Mouse (Mus musculus) forebrain, embryonic 12.5 days (tissue): ENCODE results near the gene Col9a2. TPM values are rescaled to one million over a fixed set of nuclear protein-coding genes. Genes with fewer than 3 reads are reported as not detected.

Source experiments
- ATAC-seq: fragments of 200-750 bp; cut with Nextera tagmentation; 2 replicates; pipeline ENCODE4 v1.8.0; 2017; ENCODE audit warnings: moderate TSS enrichment; ENCODE audit not compliant: low FRiP score
- H3K27ac ChIP-seq: fragments of 300-500 bp; sonication (generic); 2 replicates; pipeline ENCODE4 v1.5.1; 2016; ENCODE audit warnings: mild to moderate bottlenecking
- H3K27me3 ChIP-seq: fragments of 300-500 bp; sonication (generic); 2 replicates; pipeline ENCODE4 v1.6.1; 2016; ENCODE audit warnings: mild to moderate bottlenecking
- H3K36me3 ChIP-seq: fragments of 300-500 bp; sonication (generic); replicated peaks from 2 replicates; pipeline ENCODE4 v1.6.1; 2016; ENCODE audit warnings: mild to moderate bottlenecking
- H3K4me1 ChIP-seq: fragments of 300-500 bp; sonication (generic); 2 replicates; pipeline ENCODE4 v1.6.1; 2016
- H3K4me2 ChIP-seq: fragments of 300-500 bp; sonication (generic); 2 replicates; pipeline ENCODE4 v1.6.1; 2016; ENCODE audit warnings: mild to moderate bottlenecking, moderate library complexity
- H3K4me3 ChIP-seq: fragments of 300-500 bp; sonication (generic); replicated peaks from 2 replicates; pipeline ENCODE4 v1.5.1; 2016; ENCODE audit warnings: mild to moderate bottlenecking
- H3K9ac ChIP-seq: fragments of 300-500 bp; sonication (generic); 2 replicates; pipeline ENCODE4 v1.6.1; 2016; ENCODE audit warnings: mild to moderate bottlenecking
- H3K9me3 ChIP-seq: fragments of 300-500 bp; sonication (generic); 2 replicates; pipeline ENCODE4 v1.6.1; 2016
- WGBS: fragments of 180-500 bp; shearing (Covaris S2); methylation state at CpG from one replicate; pipeline ENCODE4 v1.1.7; 2016; 5-methylcytosine and 5-hydroxymethylcytosine counted together
- polyA plus RNA-seq: library from polyadenylated mRNA; unstranded; fragments of >200 nt; fragmentation: Nextera tagmentation; extraction: Ambion mirVana; gene quantifications from 2 replicates; pipeline ENCODE4 v1.2.1, GENCODE M21; 2016

Col9a2 gene
- polyA plus RNA-seq, 1 experiment from 2014 or later: 7.9 TPM

DNA sequence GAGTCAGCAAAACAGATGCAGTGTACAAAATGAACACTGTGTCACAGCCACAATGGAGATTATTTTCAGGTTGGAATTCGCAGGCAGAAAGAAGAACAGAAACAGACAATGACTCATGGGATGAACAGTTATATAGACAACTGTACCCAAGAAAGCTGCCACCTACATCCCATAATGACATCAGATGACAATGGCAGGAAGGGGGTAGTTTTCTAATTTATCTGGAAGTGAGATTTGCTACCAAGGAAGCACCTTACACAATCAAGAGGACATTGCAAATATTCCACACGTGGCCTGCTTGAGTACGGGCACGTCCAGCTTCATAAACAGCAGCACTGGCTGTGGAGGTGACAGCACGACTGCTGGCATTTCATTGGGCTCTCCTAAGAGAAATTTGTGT lies 30.0 kb upstream of the Col9a2 start:
- Histone ChIP-seq H3K4me2 (no peak overlapping the region), H3K27ac (no peak overlapping the region), H3K27me3 (0 out of 2 replicates have a peak, but pooled peaks cover 4% of the 10 kb centered on the region), H3K36me3 (no peaks in the 10 kb centered on the region), H3K9me3 (no peaks in the 10 kb centered on the region), H3K9ac (no peak overlapping the region), H3K4me1 (peaks cover 2% of the 10 kb centered on the region), H3K4me3 (no peak overlapping the region)
- 83% methylated on average over 5 of the region's 5 CpGs for WGBS
- no peak for ATAC-seq

DNA sequence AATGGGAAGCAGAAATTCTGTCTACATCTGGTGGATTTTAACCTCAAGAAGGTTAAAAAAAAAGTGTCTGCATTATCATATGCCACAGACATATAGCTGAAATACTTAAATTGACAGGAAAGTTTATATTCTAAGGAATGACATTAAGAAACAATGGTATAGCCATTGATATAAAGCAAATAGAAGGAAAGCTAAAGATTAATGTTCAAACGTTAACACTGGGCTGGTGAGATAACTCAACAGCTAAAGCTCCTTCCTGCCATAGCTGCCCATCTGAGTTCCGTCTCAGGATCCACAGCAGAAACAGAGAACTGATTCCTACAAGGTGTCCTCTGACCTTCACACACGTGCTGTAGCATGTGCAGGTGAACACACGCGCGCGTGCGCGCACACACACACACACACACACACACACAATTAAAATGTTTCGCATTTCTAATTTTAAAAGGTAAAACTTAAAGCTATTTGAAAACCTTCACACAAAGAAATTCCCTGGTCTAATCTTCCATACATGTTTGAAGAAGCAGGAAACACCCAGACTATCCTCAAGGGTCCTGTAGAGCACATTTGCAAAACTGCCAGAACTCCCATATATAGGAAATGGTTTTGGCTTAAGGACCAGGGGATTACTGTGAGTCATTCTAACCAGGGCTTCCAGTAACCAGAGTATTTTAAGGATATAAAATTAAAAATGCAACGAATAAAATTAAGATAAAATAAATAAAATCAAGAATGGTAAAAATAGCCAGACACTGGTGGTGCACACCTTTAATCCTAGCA lies 28.2 kb upstream of the Col9a2 start:
- Histone ChIP-seq H3K4me2 (no peak overlapping the region), H3K9ac (no peak overlapping the region), H3K27me3 (no peaks in the 10 kb centered on the region), H3K9me3 (no peaks in the 10 kb centered on the region), H3K27ac (no peak overlapping the region), H3K36me3 (no peaks in the 10 kb centered on the region), H3K4me1 (peaks cover 14% of the 10 kb centered on the region), H3K4me3 (no peak overlapping the region)
- ATAC-seq: no peak
- 90% methylated on average over 11 of the region's 11 CpGs for WGBS

- H3K36me3 ChIP-seq: no peaks in the 10 kb centered on the region
- H3K9me3 ChIP-seq: no peaks in the 10 kb centered on the region
- H3K4me1 ChIP-seq: peaks cover 19% of the 10 kb centered on the region
- H3K9ac ChIP-seq: no peak overlapping the region
- H3K27me3 ChIP-seq: no peaks in the 10 kb centered on the region
- H3K27ac ChIP-seq: no peak overlapping the region
- H3K4me2 ChIP-seq: no peak overlapping the region
- no peak for ATAC-seq
- H3K4me3 ChIP-seq: no peak overlapping the region
- 86% methylated on average over 10 of the region's 10 CpGs for WGBS
These were observed 24.5 kb upstream of the Col9a2 start for GRCm38 (mm10) chr4:121014594-121015267.

DNA sequence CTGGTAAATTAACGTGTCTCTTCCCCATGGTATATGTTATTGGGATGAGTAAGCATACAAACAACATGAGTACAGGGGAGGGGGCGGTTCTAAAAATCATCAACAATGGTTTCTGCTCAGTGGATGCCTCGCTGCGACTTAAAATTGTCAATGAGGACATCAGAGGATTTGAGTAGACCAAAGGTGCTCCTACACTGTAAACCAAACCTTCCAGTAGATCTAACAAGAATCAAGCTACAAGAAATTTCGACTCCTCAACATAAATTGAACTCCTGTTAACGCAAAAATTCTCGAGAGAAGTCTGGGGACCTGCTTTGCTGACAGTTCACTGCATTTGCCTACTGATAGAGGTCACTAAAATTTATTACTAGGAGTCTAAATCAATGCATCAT lies 23.9 kb upstream of the Col9a2 start:
- WGBS: 87% methylated on average over 7 of the region's 7 CpGs
- H3K27me3 ChIP-seq: no peaks in the 10 kb centered on the region
- H3K9ac ChIP-seq: no peak overlapping the region

DNA sequence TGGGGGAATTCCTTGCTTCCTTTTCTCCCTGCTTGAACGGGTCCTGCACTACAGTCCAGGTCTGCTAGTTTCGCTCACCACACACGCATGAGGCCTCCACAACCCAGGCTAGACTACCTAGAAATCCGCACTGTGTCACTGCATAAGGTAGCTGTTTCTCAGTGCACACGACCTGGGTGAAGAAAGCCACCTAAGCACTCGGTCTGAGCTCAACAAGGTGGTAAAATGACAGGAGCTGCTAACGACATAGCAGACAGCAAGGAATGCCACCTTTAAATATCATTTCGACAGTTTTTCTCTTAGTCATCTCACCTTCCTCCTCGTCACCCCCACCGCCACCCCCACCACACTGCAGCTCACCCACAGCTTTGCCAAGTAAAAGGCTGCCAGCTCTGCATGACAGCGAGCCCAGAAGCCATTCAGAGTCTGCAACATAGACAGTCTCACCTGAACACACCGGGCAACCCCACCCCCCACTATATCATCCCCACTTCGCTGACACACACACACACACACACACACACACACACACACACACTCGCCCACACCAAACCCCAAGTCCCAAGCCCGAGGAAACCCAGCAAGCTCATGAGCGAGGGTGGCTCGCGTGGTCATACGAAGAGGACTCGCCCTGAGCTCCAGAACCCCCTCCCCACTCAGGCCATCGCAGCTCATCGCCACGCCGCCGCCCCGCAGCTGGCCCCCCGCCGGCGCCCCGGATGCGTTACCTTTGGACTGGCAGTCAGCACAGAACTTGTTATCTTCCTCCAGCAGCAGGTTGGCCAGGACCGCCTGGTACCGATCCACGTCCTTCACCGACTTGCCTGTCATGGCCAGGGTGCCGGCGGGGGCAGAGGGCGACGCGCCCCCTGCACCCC lies 22.9 kb upstream of the Col9a2 start:
- peaks cover 19% of the 10 kb centered on the region for H3K4me1 ChIP-seq
- no peaks in the 10 kb centered on the region for H3K27me3 ChIP-seq
- peak overlapping the region; percentile 84 for H3K27ac ChIP-seq
- H3K9ac ChIP-seq: peak overlapping the region; percentile 84
- H3K4me2 ChIP-seq: peak overlapping the region; percentile 78
- H3K36me3 ChIP-seq: no peaks in the 10 kb centered on the region
- ATAC-seq: no peak; the same call in 1 of the 2 replicates
- 9% methylated on average over 40 of the region's 40 CpGs for WGBS
- no peaks in the 10 kb centered on the region for H3K9me3 ChIP-seq
- peak overlapping the region; percentile 96 for H3K4me3 ChIP-seq

More for the DNA sequence above, 23.9 kb upstream of the Col9a2 start:
- ATAC-seq: no peak
- H3K4me2 ChIP-seq: peak overlapping the region; percentile 78; the same call in 1 of the 2 replicates
- H3K4me3 ChIP-seq: no peak overlapping the region
- H3K9me3 ChIP-seq: no peaks in the 10 kb centered on the region
- H3K27ac ChIP-seq: no peak overlapping the region
- H3K36me3 ChIP-seq: no peaks in the 10 kb centered on the region
- H3K4me1 ChIP-seq: peaks cover 19% of the 10 kb centered on the region

DNA sequence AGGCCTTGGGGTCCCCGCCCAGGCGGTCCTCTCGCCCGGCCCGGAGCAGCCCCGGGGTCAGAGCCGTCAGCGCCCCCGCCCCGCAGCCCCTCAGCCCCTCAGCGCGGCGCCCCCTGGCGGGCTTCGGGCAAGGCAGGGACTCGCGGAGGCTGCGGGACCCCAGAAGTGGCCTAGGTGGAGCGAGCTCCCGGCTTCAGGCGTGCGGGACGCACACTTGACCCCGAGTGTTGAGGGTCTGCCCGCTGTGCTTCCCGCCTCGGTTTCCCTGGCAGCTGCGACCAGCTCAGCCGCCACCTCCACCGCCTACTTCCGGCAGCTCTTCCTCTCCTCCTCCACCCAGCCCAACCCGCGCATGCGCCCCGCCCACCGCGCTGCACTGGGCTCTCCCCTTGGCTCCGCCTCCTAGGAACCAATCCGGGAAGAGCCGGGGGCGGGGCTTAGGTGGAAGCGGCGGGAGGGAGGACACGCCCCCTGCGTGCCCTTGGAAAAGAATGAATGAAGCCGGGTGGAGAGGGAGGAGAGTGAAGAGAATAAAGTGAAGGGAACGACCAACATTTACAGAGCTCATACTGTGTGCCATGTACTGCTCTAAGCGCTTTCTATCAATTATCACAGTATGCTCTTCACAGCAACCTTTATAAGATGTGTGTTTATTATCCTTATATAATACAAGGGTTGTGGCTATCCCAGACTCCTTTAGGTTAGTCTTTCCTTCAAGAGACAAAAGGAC lies 22.1 kb upstream of the Col9a2 start, which contains the start of gene Smap2:
Gene Smap2 (minus strand): TSS at position 320 of the 730 bp plus-strand sequence.
- H3K9me3 ChIP-seq: no peaks in the 10 kb centered on the region
- peak; percentile 99 for ATAC-seq
- H3K4me3 ChIP-seq: peak within 1 kb of the TSS; percentile 96
- peak within 1 kb of the TSS; percentile 78 for H3K4me2 ChIP-seq
- H3K4me1 ChIP-seq: peaks cover 19% of the 10 kb centered on the region
- no peaks in the 10 kb centered on the region for H3K27me3 ChIP-seq
- H3K36me3 ChIP-seq: no peaks in the 10 kb centered on the region
- WGBS: under 1% methylated on average over 48 of the region's 48 CpGs
- peak within 1 kb of the TSS; percentile 84 for H3K9ac ChIP-seq
- peak within 1 kb of the TSS; percentile 84 for H3K27ac ChIP-seq

DNA sequence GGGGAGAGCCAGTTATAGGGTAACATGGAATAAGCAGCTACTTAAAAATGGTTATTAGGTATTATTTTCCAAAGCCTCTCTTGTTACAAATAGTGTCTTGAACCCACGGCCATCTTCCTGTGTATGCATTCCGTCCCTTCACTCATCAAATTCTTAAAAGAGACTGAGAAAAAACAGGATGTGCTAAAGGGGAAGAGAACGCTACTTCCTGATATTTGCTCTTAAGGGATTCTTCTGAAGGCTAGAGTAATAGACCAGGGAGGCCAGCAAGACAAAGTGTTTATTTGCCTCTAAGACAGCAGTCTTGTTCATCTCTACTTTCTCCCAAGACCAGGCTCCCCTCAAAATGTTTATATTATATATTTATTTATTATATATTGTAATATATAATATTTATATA lies 20.9 kb upstream of the Col9a2 start:
- H3K27me3 ChIP-seq: no peaks in the 10 kb centered on the region
- peaks cover 19% of the 10 kb centered on the region for H3K4me1 ChIP-seq
- H3K4me2 ChIP-seq: no peak overlapping the region
- no peak overlapping the region for H3K27ac ChIP-seq
- no peak overlapping the region for H3K4me3 ChIP-seq
- no peak overlapping the region for H3K9ac ChIP-seq
- no peaks in the 10 kb centered on the region for H3K9me3 ChIP-seq
- no peak for ATAC-seq
- no peaks in the 10 kb centered on the region for H3K36me3 ChIP-seq
- 95% methylated on average over 3 of the region's 3 CpGs for WGBS

DNA sequence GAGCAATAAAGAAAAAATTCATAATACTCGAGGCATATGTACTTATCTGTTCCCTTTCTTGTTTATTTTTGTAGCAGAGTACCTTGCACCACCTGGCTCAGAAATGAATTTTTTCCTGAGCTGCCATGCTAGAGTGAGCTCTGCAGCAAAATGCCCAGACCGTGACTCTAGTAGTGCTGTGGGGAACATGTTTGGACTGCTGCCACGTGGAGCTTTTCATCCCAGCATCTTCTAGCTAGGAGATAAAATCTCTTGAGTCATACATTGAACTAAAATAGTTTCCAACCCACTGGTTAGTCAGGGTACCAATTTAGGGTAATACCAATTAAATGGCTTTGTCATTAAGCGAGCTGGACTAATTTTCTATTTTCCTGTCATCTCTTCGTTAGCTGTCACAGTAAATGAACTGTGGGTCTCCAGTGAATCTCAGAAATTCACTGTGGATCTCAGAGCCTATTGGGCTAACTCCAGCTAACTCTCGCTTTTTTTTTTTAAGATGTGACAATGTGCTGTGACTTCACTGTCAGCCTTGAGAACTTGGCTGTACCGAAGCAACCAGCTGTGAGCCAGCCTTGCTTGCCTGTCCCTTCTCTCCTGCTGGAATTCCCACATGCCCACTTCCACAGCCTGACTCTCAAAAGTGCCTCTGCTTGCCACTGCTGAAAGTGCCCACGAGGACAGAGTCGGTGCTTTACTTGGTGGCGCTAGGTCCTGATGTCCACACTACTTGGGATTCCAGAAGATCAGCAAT lies 19.0 kb upstream of the Col9a2 start:
- Histone ChIP-seq H3K4me3 (no peak overlapping the region), H3K36me3 (no peaks in the 10 kb centered on the region), H3K4me2 (no peak overlapping the region), H3K4me1 (peaks cover 11% of the 10 kb centered on the region), H3K27ac (no peak overlapping the region), H3K9me3 (no peaks in the 10 kb centered on the region), H3K9ac (no peak overlapping the region), H3K27me3 (no peaks in the 10 kb centered on the region)
- no peak for ATAC-seq
- 70% methylated on average over 10 of the region's 10 CpGs for WGBS

DNA sequence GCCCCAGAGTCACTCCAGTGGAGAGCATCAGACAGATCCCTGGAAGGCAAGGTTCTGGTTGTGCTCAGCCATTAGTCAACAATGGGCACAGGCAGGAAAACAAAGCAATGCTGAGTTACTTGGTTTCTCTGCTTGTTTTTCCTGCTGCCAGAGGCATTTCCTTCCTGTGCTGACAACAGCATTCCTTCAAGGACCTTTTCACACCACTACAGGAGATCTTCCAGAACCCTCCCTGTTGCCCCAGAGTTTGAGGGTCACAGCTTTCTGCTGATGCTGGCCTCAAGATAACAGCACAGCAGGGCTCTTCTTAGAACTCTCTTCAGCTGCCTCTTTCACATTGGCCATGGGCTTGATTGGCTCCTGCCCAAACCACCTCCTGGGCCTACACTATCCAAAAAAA lies 17.3 kb upstream of the Col9a2 start:
- no peak for ATAC-seq
- Histone ChIP-seq H3K4me3 (no peak overlapping the region), H3K4me2 (no peak overlapping the region), H3K9me3 (no peaks in the 10 kb centered on the region), H3K27me3 (0 out of 2 replicates have a peak, but pooled peaks cover 4% of the 10 kb centered on the region), H3K9ac (no peak overlapping the region), H3K36me3 (no peaks in the 10 kb centered on the region), H3K27ac (no peak overlapping the region), H3K4me1 (no peaks in the 10 kb centered on the region)

DNA sequence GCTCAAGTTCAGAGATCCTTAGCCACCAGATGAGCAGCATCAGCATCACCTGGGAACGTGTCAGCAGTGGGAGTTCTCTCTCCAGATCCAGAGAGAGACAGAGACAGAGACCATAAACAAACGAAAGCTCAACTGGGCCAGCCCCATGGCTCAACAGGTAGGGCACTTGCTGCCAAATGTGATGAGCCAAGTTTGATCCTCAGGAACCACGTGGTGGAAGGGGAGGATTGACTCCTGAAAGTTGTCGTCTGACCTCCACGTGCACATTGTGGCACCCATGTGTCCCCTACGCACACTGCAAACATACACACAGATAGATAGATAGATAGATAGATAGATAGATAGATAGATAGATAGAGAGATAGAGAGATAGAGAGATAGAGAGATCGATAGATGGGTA lies 15.7 kb upstream of the Col9a2 start:
- H3K4me3 ChIP-seq: no peak overlapping the region
- H3K27me3 ChIP-seq: 0 out of 2 replicates have a peak, but pooled peaks cover 4% of the 10 kb centered on the region
- no peaks in the 10 kb centered on the region for H3K4me1 ChIP-seq
- no peaks in the 10 kb centered on the region for H3K36me3 ChIP-seq
- 87% methylated on average over 7 of the region's 7 CpGs for WGBS
- no peaks in the 10 kb centered on the region for H3K9me3 ChIP-seq
- H3K27ac ChIP-seq: no peak overlapping the region
- H3K4me2 ChIP-seq: no peak overlapping the region
- H3K9ac ChIP-seq: no peak overlapping the region
- ATAC-seq: no peak

DNA sequence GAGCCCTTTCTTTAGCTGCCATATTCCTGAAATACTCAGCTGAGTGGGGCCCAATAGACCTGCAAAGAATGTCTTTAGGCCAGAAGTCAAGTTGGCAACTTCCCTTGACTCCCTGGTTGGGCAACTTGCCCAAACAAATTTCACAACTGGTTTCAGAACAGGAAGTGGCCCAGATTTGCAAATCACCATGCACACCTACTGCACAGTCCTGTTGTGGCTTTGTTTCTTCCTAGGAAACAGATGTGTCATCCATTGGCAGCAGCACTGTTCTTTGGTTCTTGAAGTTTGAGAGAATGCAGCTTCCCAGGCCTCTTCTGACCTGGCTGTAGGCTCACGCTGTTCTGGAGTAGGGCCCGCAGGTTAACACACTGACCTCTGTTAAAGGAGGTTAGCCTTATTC lies 15.2 kb upstream of the Col9a2 start:
- Histone ChIP-seq H3K36me3 (no peaks in the 10 kb centered on the region), H3K27me3 (0 out of 2 replicates have a peak, but pooled peaks cover 4% of the 10 kb centered on the region), H3K27ac (no peak overlapping the region), H3K9me3 (no peaks in the 10 kb centered on the region), H3K9ac (no peak overlapping the region), H3K4me2 (no peak overlapping the region), H3K4me3 (no peak overlapping the region), H3K4me1 (no peaks in the 10 kb centered on the region)
- ATAC-seq: no peak
- 88% methylated on average over 2 of the region's 2 CpGs for WGBS
